Mouse (Mus musculus) MEL-GATA-1-ER (cell line): ENCODE measurements at regions not wholly inside any gene's neighbourhood (a gene's known extent, or its start where the extent isn't known, plus 50 kb on each side); places are given as distances from the start of the nearest gene placed in this dataset.
A peak's percentile ranks its signal among the peaks of the same experiment; 100 is the strongest.
"Not testable (repeated sequence)": the region's sequence is repeated elsewhere in the genome, so short reads cannot be mapped to it uniquely, and the experiment has no call there.

Experiments
- DNase-seq: peaks from one replicate; pipeline ENCODE4 v3.0.0-alpha.2; 2012; ENCODE audit warnings: low read depth; ENCODE audit errors: extremely low read depth

DNA sequence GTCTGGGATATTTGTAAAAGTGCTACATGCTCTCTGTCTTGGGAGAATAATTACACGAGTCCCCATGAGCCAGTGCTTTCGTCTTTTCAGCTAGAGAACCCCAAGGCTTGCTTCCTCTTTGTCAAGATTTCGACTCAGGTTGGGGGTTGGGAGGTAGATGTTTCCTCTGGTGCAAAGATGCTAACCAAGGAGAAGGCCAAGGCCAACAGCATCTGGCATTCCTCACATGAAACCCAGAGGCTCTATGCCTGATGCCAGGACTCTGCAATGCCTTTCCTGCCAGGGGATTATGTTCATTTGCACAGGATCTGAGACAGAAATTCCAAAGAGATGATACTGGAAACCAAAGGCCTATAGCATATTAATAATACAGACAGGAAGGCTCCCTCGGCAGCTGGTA lies 198.2 kb upstream of the Six2 start:
- DNase-seq: no peak

DNA sequence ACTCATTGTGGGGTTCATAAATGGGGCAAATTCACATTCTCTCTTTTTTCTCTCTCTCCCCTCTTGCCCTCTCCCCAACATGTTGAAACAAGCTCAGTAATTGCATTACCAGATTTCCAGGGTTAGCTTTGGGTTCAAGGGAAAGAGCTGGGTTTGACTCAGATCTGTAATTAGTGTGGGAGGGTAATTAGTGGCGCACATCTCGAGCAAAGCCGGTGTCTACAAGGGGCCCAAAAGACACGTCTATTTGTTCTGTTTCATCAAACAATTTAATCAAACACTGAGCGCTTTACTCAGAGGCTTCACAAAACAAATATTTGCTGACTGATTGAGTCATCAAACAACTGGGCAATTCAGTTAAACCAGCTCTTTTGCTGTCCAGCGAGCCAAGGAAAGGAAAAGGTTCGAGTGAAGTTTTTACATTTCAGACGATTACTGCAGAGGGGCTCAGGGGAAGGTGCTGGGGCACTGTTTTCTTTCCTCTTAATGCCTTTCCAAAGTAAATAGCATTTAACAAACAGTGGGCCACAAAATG lies 193.6 kb upstream of the Six2 start:
- no peak for DNase-seq

DNA sequence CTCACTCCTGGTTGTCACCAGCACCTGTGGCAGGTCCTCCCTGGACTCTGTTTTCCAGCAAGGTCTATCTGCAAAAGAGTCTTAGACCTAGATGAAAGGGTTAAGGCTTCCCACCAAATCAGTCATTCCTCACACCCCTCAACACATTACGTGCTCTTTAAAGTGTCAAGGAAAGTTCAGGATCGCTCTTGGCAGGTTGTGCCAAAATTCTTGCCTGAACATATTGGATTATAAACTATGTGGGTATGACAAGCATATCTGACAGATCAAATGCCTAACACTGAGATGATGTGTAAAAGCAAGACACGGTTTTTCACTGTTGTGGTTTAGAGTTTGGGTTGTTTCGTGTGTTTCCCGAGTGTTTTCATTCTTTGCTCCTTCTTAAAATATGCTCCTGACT lies 193.0 kb upstream of the Six2 start:
- DNase-seq: no peak

DNA sequence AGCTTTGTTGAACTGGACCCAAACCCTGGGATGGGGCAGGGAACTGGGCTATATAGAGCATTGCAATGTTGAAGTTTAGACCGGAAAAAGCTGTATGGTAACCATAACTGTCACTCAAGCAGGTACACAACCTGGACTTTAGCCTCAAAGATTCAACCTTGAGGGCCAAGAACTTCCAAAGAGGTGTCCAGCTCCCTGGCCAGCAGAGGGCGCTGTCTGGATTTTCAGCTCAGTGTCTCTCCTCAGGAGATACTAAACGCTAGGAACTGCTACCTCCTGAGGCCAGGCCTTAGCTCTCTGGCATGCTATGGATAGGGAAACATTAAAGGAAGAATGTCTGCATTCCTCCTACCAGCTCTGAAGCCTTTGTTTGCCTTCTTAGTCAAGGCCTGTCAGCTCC lies 189.4 kb upstream of the Six2 start:
- DNase-seq: peak; percentile 33

DNA sequence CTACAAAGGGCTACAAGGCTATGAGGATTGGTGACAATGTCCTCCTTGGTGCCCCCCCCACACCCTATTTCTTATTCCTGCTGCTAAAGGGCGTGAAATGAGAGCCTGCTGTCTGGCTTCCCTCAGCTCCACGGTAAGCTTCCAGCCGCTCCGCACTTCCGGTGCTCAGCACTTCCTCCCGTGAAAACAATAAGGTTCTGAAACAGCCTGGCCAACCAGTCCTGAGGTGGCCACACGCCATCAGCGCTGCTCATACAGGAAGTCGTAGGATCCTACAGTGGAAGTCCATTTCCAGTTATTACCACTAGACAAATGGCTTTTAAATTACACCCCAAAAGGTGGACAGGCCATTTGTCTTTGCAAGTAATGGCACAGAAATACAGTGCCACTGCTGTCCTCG lies 188.8 kb upstream of the Six2 start:
- DNase-seq: no peak

DNA sequence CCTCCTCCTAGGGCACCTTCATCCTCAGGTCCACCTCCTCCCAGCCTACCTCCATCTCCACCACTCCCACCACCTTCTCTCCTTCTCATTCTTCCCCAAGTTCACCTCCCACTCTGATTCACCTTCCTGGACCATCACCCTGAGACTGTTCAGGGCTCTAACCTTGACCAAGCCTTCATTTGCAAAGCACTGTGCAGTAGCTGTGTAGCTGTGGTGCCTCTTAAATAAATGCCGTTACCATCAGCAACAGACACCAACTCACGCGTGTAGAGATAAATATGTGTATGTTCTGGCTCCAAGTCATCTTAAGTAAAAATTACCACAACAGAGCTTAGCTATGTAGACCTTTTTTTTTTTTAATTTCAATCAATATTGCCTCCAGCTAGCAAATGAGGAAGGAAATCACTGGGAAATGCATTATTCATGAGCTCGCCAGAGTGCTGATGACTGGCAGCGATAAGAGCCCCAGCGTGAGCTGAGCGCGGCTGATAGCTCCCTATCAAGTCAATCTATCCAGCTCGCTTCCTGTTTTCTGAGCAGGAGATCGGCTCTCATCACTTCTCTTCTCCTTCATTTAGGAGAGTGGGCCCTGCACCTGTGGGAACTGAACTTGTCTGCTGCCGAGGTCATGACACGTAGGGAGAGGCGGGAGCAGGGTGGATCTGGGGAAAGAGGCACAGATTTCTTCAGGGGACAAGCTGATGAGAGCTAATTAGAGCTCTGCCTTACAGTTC lies 185.9 kb upstream of the Six2 start:
- DNase-seq: peak; percentile 46

DNA sequence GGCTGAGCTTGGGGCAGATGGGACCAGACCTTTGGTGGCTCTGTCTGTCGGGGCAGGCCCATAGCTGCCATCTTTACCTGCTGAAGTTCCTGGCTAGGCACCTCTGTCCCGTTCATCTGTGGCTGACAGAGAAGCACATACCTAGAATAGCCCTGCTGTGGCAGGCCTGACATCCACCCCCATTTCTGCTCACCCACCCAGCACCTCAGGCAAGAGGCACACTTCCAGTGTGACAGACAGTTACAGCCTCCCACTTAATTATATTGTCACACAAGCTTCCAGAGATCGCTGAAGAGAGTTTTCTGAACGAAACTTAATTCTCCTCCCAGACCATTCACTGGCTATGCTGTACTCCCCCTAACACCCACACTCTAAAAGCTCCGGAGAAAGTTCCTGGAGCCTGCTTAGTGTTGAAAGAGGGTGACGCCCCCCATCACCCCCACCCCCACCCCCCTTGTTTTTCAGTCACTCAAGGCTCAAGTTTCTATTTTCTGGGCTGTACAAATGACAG lies 184.9 kb upstream of the Six2 start:
- no peak for DNase-seq

DNA sequence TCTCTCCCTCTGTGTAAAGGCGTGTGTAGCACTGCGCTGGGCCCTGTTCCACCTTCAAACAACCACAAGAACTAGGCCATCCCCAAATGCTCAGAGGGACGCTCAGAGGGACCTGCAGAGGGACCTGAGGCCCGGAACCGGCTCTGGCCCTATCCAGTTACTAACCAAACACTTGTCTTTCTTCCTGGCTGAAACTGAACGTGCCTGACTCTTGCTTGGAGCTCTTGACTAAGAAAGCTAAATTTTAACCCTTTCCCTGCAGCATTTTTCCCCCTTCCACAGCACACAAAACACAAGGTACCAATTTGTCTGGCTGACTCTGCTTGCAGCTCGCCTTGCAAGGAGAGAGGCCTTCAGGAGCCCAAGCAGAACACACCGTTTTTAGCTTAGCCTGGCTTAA lies 182.3 kb upstream of the Six2 start:
- DNase-seq: no peak

DNA sequence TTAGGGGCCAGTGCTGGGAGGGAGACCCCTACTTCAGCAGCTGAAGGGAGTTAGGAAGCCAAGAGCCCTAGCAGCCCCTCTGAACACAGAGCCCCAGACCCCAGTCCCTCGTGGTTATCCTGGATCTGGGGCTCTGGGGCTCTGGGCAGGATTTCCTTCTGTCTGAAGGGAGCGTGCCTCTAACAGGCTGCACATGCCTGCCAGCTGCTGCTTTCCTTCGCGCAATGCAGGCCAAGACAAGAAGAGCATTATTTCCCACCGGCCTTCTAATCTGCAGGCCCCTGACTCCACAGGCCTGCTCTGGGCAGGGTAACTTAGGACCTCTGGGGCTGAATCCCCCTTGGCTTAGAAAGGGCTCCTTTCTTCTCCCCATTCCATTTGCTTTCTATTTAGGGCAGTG lies 181.1 kb upstream of the Six2 start:
- no peak for DNase-seq

DNA sequence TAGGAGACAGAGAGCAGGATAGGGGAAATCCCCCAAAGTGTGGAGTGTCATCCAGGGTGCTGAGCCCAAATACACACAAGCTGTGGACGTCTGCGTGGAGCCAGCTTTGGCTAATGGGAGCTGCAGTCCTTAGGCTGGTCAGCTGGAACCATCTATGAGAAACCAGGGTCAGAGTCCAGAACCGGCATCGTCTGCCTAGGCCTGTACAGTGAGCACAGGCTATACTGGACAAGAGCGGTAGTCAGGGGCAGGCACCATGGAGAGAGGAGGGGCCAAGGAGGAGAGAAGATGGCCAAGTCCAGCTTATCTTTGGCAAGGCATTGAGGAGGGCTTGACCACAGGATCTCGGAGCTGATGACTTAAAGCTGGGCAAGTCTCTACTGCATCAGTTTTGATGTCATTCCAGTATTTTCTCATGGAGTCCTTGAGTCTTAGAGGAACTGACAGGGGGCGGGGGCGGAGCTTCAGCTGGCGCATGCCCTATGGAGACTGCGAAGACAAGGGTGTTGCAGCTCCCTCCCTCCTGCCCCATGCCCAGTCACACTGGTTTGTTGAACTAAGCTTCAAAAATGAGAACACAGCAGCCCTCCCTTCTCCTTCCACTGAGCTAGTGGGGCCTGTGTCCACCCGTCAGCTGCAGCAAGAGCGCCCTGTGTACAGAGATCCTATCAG lies 180.0 kb upstream of the Six2 start:
- DNase-seq: no peak

DNA sequence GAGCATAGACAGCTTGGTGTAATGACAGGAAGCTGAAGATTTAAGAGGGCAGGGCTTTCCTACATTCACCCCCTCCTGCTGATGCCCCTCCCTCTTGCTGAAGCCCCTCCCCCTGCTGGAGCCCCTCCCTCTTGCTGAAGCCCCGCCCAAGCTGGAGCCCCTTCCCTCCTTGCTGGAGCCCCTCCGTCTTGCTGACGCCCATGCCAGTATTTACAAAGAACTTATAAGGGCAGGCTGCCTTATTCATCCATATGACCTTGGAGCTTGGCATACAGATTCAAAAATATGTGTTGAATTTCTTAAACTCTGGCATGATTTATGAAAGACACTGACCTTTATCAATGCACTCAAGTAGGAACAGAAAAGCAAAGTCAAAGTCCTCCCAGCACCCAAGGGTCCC lies 178.5 kb upstream of the Six2 start:
- no peak for DNase-seq

DNA sequence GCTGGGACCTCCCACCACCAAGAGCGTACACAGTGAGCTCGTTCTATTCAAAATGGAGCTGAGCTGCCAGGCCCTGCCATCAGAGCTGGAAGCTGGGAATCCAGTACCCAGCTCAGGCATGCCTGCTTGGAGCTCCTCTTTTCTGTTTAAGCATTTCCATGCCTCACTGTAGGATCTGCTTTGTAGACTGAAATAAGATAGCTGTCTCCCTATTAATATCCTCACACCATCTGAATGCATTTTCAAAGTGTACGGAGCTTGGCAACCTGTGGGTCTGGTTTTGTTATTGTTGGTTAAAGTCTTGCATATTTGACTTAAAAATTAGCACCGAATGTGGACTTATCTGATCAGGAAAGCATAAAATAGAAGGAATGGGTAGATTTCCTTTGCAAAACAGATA lies 177.9 kb upstream of the Six2 start:
- DNase-seq: no peak

DNA sequence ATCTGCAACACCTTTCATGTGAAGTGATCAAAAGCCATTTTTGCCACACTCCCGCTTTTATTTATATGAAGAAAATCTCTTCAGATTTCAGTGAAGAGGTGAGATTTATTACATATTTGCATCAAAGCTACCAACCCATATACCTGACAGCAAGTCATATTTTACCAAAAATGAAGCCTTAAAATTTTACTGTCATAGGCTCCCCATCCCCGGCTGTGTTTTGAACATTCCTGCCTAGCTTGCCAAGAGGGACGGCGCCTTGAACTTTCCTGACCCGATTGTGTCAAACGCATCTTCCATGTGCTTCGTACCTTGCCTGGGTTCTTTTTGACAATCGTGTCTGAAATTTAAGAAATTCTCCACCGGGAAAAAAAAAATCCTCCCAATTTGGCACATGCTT lies 173.3 kb upstream of the Six2 start:
- no peak for DNase-seq

DNA sequence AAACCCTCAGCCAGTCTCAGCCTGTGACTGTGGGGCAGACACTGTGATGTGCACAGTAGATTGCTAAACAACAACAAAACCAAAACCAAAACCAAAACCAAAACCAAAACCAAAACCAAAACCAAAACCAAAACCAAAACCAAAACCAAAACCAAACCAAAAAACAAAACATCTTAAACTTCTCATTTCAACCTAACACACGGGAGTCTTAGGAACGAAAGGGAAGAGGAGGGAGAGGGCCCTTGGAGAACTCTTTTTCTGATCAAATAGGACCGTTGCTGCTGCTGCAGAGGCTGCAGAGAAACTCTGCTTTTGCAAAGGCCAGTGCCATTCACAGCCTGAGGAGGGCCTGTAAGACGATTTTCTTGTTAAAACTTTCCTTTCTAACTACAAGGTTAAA lies 172.7 kb upstream of the Six2 start:
- no peak for DNase-seq

DNA sequence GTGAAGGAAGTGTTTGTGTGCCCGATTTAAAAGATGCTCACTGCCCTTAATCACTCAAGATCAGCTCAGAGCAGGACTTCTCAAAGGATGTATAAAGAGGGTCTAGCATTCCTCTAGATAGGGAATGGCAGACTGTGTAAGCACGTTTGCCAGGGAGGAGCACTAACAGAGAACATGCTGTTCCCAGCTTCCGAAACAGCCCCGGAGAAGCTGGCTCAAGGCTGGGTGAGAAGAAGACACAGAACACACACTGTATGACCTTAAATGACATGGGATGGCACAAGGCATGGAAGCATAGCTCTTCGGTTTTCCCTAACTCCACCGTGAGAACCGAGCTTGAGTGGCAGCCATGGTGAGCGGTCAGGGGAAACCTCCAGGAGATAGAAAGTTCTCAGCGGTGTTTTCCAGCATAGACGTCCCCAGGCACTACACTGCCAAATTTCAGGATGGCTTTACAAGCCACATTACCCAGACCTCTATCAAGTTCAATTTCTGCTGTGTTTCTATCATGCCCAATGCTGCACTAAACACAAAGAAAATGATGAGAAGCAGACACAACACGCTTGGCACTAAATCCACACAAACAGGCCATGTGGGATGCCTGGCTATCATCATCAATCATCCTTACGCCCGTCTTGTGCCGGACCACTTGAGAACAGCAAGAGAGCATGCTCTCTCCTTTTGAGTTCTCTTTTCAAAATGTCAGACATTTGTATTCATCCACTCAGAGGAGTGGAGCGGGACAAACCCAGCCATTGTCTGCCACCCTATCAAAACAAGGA lies 172.0 kb upstream of the Six2 start:
- no peak for DNase-seq

DNA sequence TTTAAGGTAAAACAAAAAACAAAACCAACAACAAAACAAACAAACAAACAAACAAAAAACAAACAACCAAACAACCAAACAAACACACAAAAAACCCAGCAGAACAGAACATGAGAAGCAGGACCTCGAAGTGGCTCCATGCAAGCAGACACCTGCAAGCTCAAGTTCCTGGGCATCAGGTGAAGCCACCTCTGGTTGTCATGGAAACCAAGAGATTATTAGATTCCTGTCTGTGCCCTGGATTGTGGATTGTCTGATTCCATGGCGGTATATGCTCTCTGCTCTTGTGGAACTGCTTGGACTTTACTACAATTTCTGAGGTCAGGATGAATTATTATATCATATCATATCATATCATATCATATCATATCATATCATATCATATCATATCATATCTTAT lies 170.4 kb upstream of the Six2 start:
- DNase-seq: no peak

DNA sequence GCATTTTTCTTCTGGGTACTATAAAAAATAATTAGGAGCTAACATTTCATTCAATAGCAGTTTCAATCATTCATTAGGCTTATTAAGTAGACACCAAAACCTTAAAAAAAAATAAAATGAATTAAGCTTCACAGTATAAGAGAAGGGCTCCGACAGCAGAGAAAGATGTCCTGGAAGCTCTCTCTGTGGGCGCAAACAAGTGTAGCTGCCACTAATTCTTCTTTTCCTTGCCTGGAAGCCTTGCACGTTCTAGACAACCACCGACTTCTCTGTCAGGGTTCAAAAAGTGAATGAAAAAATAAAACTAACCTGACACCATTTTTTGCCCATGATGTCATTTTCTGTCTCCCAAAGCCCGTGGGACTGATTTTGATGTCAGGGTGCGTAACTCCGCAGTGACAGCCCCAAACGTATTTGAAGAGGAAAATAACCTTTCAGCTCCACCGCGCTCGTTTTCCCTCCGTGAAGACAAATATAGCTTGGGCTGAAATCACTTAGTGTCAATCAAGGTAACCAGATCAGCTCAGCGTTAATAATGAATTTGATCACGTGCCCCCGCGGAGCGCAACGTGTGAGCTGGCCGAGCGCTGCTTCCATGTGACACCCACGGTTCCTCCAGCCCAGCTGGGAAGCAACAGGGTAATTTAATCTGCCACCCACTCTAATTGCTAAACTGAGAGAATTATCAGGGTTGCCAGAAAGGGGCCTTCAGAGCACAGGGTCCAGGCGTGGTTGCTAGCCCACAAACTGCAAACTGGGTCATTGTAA lies 169.8 kb upstream of the Six2 start:
- DNase-seq: no peak

DNA sequence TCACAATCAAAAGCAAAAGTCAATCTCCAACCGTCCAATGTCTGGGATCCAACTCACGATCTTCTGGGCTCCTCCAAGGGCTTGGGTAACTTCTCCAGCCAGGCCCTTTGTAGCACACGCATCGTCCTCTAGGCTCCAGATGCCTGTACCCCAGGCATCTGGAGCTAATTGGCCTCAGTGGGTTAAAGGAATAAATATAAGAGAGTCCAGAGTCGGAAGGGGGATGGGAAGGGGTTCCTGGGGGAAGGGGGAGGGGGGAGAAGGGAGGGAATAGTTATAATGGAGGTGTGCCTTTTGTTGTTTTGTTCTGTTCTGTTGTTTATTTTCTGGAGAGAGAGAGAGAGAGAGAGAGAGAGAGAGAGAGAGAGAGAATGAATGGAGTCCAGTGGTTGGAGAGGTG lies 168.8 kb upstream of the Six2 start:
- DNase-seq: not testable (repeated sequence)

DNA sequence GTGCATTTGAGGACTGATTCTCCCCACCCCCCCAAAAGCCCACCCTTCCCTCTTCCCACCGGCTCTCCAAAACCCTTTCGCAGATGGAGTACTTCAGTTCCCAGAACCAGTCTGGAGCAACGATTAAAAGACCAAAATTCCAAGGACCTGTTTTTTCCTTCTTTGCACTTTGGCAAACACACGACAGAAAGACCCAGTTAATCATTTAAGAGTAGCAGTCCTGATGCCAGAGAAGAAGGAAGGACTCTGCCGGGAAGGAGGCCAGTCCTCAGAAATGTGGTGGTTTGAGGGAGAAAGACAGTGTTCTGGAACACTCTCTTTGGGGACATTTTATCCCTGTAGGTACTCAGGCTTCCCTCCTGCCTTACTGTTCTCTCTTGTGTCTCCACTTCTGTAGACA lies 165.1 kb upstream of the Six2 start:
- no peak for DNase-seq

DNA sequence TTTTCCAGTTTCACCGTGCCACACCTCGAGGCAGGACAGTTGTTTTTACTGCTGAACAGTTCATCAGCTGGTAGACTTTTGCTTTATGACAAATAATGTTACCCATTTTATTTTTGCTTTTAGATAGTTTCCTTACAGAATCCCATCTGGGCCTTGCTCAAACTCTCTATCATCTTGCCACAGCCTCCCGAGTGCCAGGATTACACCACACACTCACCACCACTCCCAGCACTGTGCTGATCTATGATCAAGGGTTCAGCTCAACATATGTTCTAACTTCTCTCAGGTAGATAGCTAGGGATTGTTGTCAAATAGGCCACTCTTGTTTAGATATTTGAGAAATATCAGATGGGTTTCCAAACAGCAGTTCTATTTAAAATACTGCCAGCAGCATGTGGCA lies 160.5 kb upstream of the Six2 start:
- DNase-seq: no peak

DNA sequence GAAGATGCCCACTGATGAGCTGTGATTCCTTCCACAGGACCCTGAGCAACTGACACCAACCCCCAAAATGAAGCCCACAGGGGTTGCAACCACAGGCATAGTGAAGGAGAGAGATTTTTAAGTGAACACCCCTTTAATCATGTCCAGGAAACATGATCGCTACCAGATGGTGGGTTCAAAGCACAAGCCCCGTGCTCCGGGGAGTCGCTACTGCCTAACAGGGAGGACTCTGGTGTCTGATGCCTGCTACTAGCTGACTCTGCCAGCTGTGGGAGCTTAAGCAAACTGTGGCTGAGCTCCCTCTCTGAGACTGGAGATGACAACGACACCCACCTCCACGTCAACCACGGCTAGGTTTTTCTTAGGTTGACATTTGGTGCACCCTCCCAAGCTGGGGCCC lies 159.7 kb upstream of the Six2 start:
- no peak for DNase-seq
